Mouse (Mus musculus): ENCODE measurements around the gene Adgrl4.

DNA sequence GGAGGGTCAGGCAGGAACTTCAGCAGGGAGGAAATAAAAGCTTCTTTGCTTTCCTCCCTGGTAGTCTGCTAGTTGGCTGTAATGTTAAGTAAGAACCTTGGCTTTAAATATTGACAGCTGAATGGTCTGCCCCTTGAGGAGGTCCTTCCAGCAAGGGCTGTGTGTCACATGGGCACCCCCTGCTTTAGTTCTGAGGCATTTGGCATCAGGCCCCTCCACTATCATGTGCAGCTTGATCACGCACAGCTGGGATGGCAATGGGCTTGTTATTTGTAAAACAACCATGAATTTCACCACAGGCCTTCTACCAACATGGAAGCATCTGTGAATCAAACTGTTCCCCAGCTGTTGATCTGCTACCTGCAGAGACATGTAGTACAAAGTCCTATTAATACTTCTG lies 38.4 kb upstream of the Adgrl4 start:
- TF ChIP-seq CTCF (IDR thresholded peaks at IDR 0.05; ENCODE audit: extremely low read depth, insufficient read depth, insufficient read length, insufficient replicate concordance) = no peak
- TF ChIP-seq POLR2A (IDR thresholded peaks at IDR 0.05; ENCODE audit: low read depth, low read length) = no peak

Measured in spleen, adult 2 months (tissue).